Mouse (Mus musculus): ENCODE results near the gene Syne3. TPM values are rescaled to one million over a fixed set of nuclear protein-coding genes. Genes with fewer than 3 reads are reported as not detected.
A peak's percentile ranks its signal among the peaks of the same experiment; 100 is the strongest.

Gene Syne3
- total RNA-seq, 1 experiment, result 1.5 TPM

DNA sequence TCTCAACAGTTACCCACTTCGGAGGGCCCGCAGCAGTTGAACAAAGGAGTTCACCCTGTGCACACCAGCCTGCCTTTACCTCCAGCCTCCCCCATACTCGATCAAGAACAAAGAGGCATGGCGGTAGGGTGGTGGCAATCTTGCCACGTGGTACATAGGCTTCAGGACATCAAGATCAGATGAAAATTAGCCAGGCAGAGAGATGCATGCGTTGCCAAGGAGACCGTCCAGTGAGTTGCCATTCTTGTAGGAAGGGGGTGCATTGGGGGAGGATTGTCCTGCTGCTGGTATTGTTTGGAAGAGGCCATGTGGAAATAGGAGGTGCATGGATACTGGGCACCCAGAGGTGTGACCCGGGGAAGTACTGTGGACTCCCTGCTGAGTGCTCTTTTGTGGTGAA is 87.0 kb downstream of the Syne3 start:
- Histone ChIP-seq H3K27ac (ENCODE audit: insufficient read depth, low read depth, low read length, poor library complexity, severe bottlenecking) (no peak overlapping the region), H3K9me3 (ENCODE audit: control insufficient read depth, insufficient read depth, low read depth, low read length) (no peaks in the 10 kb centered on the region), H3K4me1 (ENCODE audit: control insufficient read depth in 2 of 2, insufficient read depth in 2 of 2, low read length in 2 of 2, poor library complexity in 1 of 2) (peaks cover 0 to 5% of the 10 kb centered on the region in 2 experiments; a peak in 1 of 4 replicates), H3K4me3 (ENCODE audit: insufficient read depth in 1 of 2, low read depth in 1 of 2, low read length in 2 of 2, poor library complexity in 1 of 2, severe bottlenecking in 1 of 2) (no peak overlapping the region), H3K9ac (ENCODE audit: insufficient read depth, low read depth, low read length, poor library complexity, severe bottlenecking) (no peak overlapping the region), H3K36me3 (ENCODE audit: control insufficient read depth, insufficient read depth, low read length, poor library complexity, severe bottlenecking) (no peaks in the 10 kb centered on the region)
- TF ChIP-seq CHD2 (IDR thresholded peaks at IDR 0.05; ENCODE audit: low read depth, low read length), result no peak
- TF ChIP-seq HCFC1 (IDR thresholded peaks at IDR 0.05; ENCODE audit: borderline replicate concordance, insufficient read depth, low read length), result no peak
- no peak for TF ChIP-seq MAFK (IDR thresholded peaks at IDR 0.05; ENCODE audit: insufficient read depth, low read depth, low read length)
- no peak for TF ChIP-seq ZNF384 (IDR thresholded peaks at IDR 0.05; ENCODE audit: low read depth, low read length)
- TF ChIP-seq ZC3H11A (IDR thresholded peaks at IDR 0.05; ENCODE audit: borderline replicate concordance, low read depth, low read length), result no peak
- no peak for DNase-seq (ENCODE audit: low read depth, low spot score)
- in situ Hi-C loops (cut with MboI; ENCODE audit: low sequenced_read_pairs in 2 of 2, unreplicated experiment in 2 of 2), result no loop called here

DNA sequence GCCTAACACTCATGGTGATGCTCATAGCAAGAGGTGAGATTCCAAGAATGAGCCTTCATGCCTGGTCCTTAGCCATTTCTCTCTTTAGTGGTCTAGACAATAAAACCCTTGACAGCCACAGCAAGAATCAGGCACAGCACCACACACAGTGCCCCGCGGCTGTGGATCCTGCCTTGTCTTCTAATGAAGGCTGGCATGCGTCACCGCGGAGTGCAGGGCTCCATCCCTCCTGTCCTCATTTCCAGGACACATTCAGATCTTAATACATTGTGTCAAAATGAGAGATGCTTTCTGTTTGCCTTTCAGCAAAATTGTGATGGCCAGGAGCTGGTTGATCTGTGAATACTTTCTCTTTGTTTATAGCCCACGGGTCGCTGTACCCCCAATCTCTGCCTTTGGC is 88.5 kb downstream of the Syne3 start:
- H3K4me3 ChIP-seq (ENCODE audit: insufficient read depth in 1 of 2, low read depth in 1 of 2, low read length in 2 of 2, poor library complexity in 1 of 2, severe bottlenecking in 1 of 2), result no peak overlapping the region
- TF ChIP-seq MAFK (IDR thresholded peaks at IDR 0.05; ENCODE audit: insufficient read depth, low read depth, low read length), result no peak
- DNase-seq (ENCODE audit: low read depth, low spot score), result no peak
- peaks cover 0 to 8% of the 10 kb centered on the region in 2 experiments; a peak in 1 of 4 replicates for H3K4me1 ChIP-seq (ENCODE audit: control insufficient read depth in 2 of 2, insufficient read depth in 2 of 2, low read length in 2 of 2, poor library complexity in 1 of 2)
- no peaks in the 10 kb centered on the region for H3K9me3 ChIP-seq (ENCODE audit: control insufficient read depth, insufficient read depth, low read depth, low read length)
- no peak overlapping the region for H3K27ac ChIP-seq (ENCODE audit: insufficient read depth, low read depth, low read length, poor library complexity, severe bottlenecking)
- no peak overlapping the region for H3K9ac ChIP-seq (ENCODE audit: insufficient read depth, low read depth, low read length, poor library complexity, severe bottlenecking)
- in situ Hi-C loops (cut with MboI; ENCODE audit: low sequenced_read_pairs in 2 of 2, unreplicated experiment in 2 of 2), result no loop called here
- no peaks in the 10 kb centered on the region for H3K36me3 ChIP-seq (ENCODE audit: control insufficient read depth, insufficient read depth, low read length, poor library complexity, severe bottlenecking)

DNA sequence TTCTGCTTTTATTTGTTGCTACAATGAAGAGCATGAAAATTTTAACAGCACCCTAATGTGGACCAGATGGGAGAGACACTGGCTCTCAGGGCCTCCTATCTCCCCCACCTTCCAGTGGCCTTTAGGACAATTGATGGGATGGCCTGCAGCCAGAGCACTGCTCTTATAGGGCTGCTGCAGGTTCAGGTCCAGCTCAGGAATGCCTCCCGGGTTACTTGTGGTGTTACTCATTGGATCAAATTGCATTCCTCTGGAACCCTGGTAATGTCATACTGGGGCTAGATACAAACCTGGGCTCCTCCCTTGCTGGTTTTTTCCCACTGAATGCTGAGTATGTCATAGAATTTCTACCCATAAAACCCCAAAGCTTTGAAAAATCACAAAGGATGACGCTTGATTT is 90.4 kb downstream of the Syne3 start:
- TF ChIP-seq MAFK (IDR thresholded peaks at IDR 0.05; ENCODE audit: insufficient read depth, low read depth, low read length) (no peak), CHD2 (IDR thresholded peaks at IDR 0.05; ENCODE audit: low read depth, low read length) (no peak), ZNF384 (IDR thresholded peaks at IDR 0.05; ENCODE audit: low read depth, low read length) (no peak), ZC3H11A (IDR thresholded peaks at IDR 0.05; ENCODE audit: borderline replicate concordance, low read depth, low read length) (no peak), HCFC1 (IDR thresholded peaks at IDR 0.05; ENCODE audit: borderline replicate concordance, insufficient read depth, low read length) (no peak)
- Histone ChIP-seq H3K4me1 (ENCODE audit: control insufficient read depth in 2 of 2, insufficient read depth in 2 of 2, low read length in 2 of 2, poor library complexity in 1 of 2) (peaks cover 0 to 10% of the 10 kb centered on the region in 2 experiments; a peak in 1 of 4 replicates), H3K9me3 (ENCODE audit: control insufficient read depth, insufficient read depth, low read depth, low read length) (no peaks in the 10 kb centered on the region), H3K4me3 (ENCODE audit: insufficient read depth in 1 of 2, low read depth in 1 of 2, low read length in 2 of 2, poor library complexity in 1 of 2, severe bottlenecking in 1 of 2) (no peak overlapping the region), H3K9ac (ENCODE audit: insufficient read depth, low read depth, low read length, poor library complexity, severe bottlenecking) (no peak overlapping the region), H3K27ac (ENCODE audit: insufficient read depth, low read depth, low read length, poor library complexity, severe bottlenecking) (no peak overlapping the region), H3K36me3 (ENCODE audit: control insufficient read depth, insufficient read depth, low read length, poor library complexity, severe bottlenecking) (no peaks in the 10 kb centered on the region)
- no peak for DNase-seq (ENCODE audit: low read depth, low spot score)
- in situ Hi-C loops (cut with MboI; ENCODE audit: low sequenced_read_pairs in 2 of 2, unreplicated experiment in 2 of 2), result no loop called here

GRCm38 (mm10) chr12:104917927-104918326 is 91.7 kb downstream of the Syne3 start:
- H3K4me3 ChIP-seq (ENCODE audit: insufficient read depth in 1 of 2, low read depth in 1 of 2, low read length in 2 of 2, poor library complexity in 1 of 2, severe bottlenecking in 1 of 2), result no peak overlapping the region
- peak; percentile 80 for TF ChIP-seq CHD2 (IDR thresholded peaks at IDR 0.05; ENCODE audit: low read depth, low read length)
- TF ChIP-seq MAFK (IDR thresholded peaks at IDR 0.05; ENCODE audit: insufficient read depth, low read depth, low read length), result no peak
- in situ Hi-C loops (cut with MboI; ENCODE audit: low sequenced_read_pairs in 2 of 2, unreplicated experiment in 2 of 2), result no loop called here

GRCm38 (mm10) chr12:104917297-104917696 is 92.3 kb downstream of the Syne3 start:
- in situ Hi-C loops (cut with MboI; ENCODE audit: low sequenced_read_pairs in 2 of 2, unreplicated experiment in 2 of 2), result no loop called here
- Histone ChIP-seq H3K4me3 (ENCODE audit: insufficient read depth in 1 of 2, low read depth in 1 of 2, low read length in 2 of 2, poor library complexity in 1 of 2, severe bottlenecking in 1 of 2) (no peak overlapping the region), H3K27ac (ENCODE audit: insufficient read depth, low read depth, low read length, poor library complexity, severe bottlenecking) (no peak overlapping the region), H3K36me3 (ENCODE audit: control insufficient read depth, insufficient read depth, low read length, poor library complexity, severe bottlenecking) (no peaks in the 10 kb centered on the region), H3K9me3 (ENCODE audit: control insufficient read depth, insufficient read depth, low read depth, low read length) (no peaks in the 10 kb centered on the region), H3K4me1 (ENCODE audit: control insufficient read depth in 2 of 2, insufficient read depth in 2 of 2, low read length in 2 of 2, poor library complexity in 1 of 2) (peaks cover 0 to 5% of the 10 kb centered on the region in 2 experiments; a peak in 1 of 4 replicates), H3K9ac (ENCODE audit: insufficient read depth, low read depth, low read length, poor library complexity, severe bottlenecking) (no peak overlapping the region)
- no peak for TF ChIP-seq MAFK (IDR thresholded peaks at IDR 0.05; ENCODE audit: insufficient read depth, low read depth, low read length)
- no peak for TF ChIP-seq HCFC1 (IDR thresholded peaks at IDR 0.05; ENCODE audit: borderline replicate concordance, insufficient read depth, low read length)
- no peak for TF ChIP-seq ZC3H11A (IDR thresholded peaks at IDR 0.05; ENCODE audit: borderline replicate concordance, low read depth, low read length)
- no peak for TF ChIP-seq CHD2 (IDR thresholded peaks at IDR 0.05; ENCODE audit: low read depth, low read length)
- TF ChIP-seq ZNF384 (IDR thresholded peaks at IDR 0.05; ENCODE audit: low read depth, low read length), result no peak
- no peak for DNase-seq (ENCODE audit: low read depth, low spot score)

More at GRCm38 (mm10) chr12:104917927-104918326, 91.7 kb downstream of the Syne3 start:
- Histone ChIP-seq H3K27ac (ENCODE audit: insufficient read depth, low read depth, low read length, poor library complexity, severe bottlenecking) (no peak overlapping the region), H3K9me3 (ENCODE audit: control insufficient read depth, insufficient read depth, low read depth, low read length) (no peaks in the 10 kb centered on the region), H3K36me3 (ENCODE audit: control insufficient read depth, insufficient read depth, low read length, poor library complexity, severe bottlenecking) (no peaks in the 10 kb centered on the region), H3K9ac (ENCODE audit: insufficient read depth, low read depth, low read length, poor library complexity, severe bottlenecking) (no peak overlapping the region), H3K4me1 (ENCODE audit: control insufficient read depth in 2 of 2, insufficient read depth in 2 of 2, low read length in 2 of 2, poor library complexity in 1 of 2) (peaks cover 0 to 8% of the 10 kb centered on the region in 2 experiments; a peak in 1 of 4 replicates)
- no peak for DNase-seq (ENCODE audit: low read depth, low spot score)
